Mouse (Mus musculus) midbrain, embryonic 11.5 days (tissue): ENCODE measurements at regions not wholly inside any gene's neighbourhood (a gene's known extent, or its start where the extent isn't known, plus 50 kb on each side); places are given as distances from the start of the nearest gene placed in this dataset.
"Not testable (repeated sequence)": the region's sequence is repeated elsewhere in the genome, so short reads cannot be mapped to it uniquely, and the experiment has no call there.

ENCODE experiments used
- ATAC-seq: fragments of 200-750 bp; cut with Nextera tagmentation; 2 replicates; pipeline ENCODE4 v1.8.0; 2017; ENCODE audit warnings: moderate TSS enrichment, moderate library complexity; ENCODE audit not compliant: low FRiP score
- DNase-seq: peaks from one replicate; pipeline ENCODE4 v3.0.0; 2015; ENCODE audit warnings: low spot score; ENCODE audit errors: missing footprints
- H3K27ac ChIP-seq: fragments of 300-500 bp; sonication (generic); 2 replicates; pipeline ENCODE4 v1.5.1; 2014; ENCODE audit warnings: low read depth, low read length
- H3K27me3 ChIP-seq: fragments of 300-500 bp; sonication (generic); 2 replicates; pipeline ENCODE4 v1.6.1; 2014; ENCODE audit warnings: mild to moderate bottlenecking, low read length, moderate library complexity, mixed read lengths; ENCODE audit not compliant: control insufficient read depth, insufficient read depth
- H3K36me3 ChIP-seq: fragments of 300-500 bp; sonication (generic); 2 replicates; pipeline ENCODE4 v1.6.1; 2014; ENCODE audit warnings: mild to moderate bottlenecking, low read length, moderate library complexity, mixed read lengths; ENCODE audit not compliant: control insufficient read depth, insufficient read depth
- H3K4me1 ChIP-seq: fragments of 300-500 bp; sonication (generic); 2 replicates; pipeline ENCODE4 v1.6.1; 2014; ENCODE audit warnings: low read length; ENCODE audit not compliant: control insufficient read depth, insufficient read depth
- H3K4me2 ChIP-seq: fragments of 300-500 bp; sonication (generic); 2 replicates; pipeline ENCODE4 v1.6.1; 2014; ENCODE audit warnings: mild to moderate bottlenecking, moderate library complexity
- H3K4me3 ChIP-seq: fragments of 300-500 bp; sonication (generic); 2 replicates; pipeline ENCODE4 v1.5.1; 2014; ENCODE audit warnings: low read depth, low read length
- H3K9ac ChIP-seq: fragments of 300-500 bp; sonication (generic); 2 replicates; pipeline ENCODE4 v1.6.1; 2014; ENCODE audit warnings: low read length
- H3K9me3 ChIP-seq: fragments of 300-500 bp; sonication (generic); 2 replicates; pipeline ENCODE4 v1.6.1; 2016; ENCODE audit warnings: low read length; ENCODE audit not compliant: control insufficient read depth
- WGBS: fragments of 180-500 bp; shearing (Covaris S2); extraction: QIAGEN DNeasy Blood & Tissue Kit; methylation state at CpG from one replicate; pipeline ENCODE4 v1.1.7; 2014; 5-methylcytosine and 5-hydroxymethylcytosine counted together

- WGBS = 73% methylated on average over 3 of the region's 3 CpGs
- H3K27ac ChIP-seq = no peak overlapping the region
- no peak overlapping the region for H3K4me2 ChIP-seq
- no peak overlapping the region for H3K9ac ChIP-seq
- peak; percentile 92 for DNase-seq
- H3K27me3 ChIP-seq = no peaks in the 10 kb centered on the region
- H3K36me3 ChIP-seq = no peaks in the 10 kb centered on the region
- peak; percentile 69; the same call in 1 of the 2 replicates for ATAC-seq
- H3K4me1 ChIP-seq = no peaks in the 10 kb centered on the region
- H3K9me3 ChIP-seq = no peaks in the 10 kb centered on the region
- no peak overlapping the region for H3K4me3 ChIP-seq
These were observed 99.5 kb upstream of the Eif4g2 start for GRCm38 (mm10) chr7:111182319-111182718.

GRCm38 (mm10) chr7:111179401-111180271, 96.8 kb upstream of the Eif4g2 start:
- DNase-seq = no peak
- Histone ChIP-seq H3K27me3 (no peaks in the 10 kb centered on the region), H3K4me2 (no peak overlapping the region), H3K36me3 (no peaks in the 10 kb centered on the region), H3K9ac (no peak overlapping the region), H3K4me1 (no peaks in the 10 kb centered on the region), H3K9me3 (no peaks in the 10 kb centered on the region), H3K27ac (no peak overlapping the region), H3K4me3 (no peak overlapping the region)
- ATAC-seq = no peak
- 62% methylated on average over 7 of the region's 7 CpGs for WGBS

- Histone ChIP-seq H3K9ac (no peak overlapping the region), H3K4me2 (no peak overlapping the region), H3K9me3 (no peaks in the 10 kb centered on the region), H3K27ac (no peak overlapping the region), H3K27me3 (no peaks in the 10 kb centered on the region), H3K36me3 (no peaks in the 10 kb centered on the region), H3K4me3 (no peak overlapping the region), H3K4me1 (no peaks in the 10 kb centered on the region)
- ATAC-seq (no peak), DNase-seq (no peak)
- WGBS = 87% methylated on average over 9 of the region's 9 CpGs
These were observed 91.7 kb upstream of the Eif4g2 start for GRCm38 (mm10) chr7:111174393-111175124.

- 86% methylated on average over 2 of the region's 2 CpGs for WGBS
These were observed 89.2 kb upstream of the Eif4g2 start for GRCm38 (mm10) chr7:111172061-111172460.

GRCm38 (mm10) chr7:111168546-111169233, 85.9 kb upstream of the Eif4g2 start:
- H3K27me3 ChIP-seq, DNase-seq, ATAC-seq, H3K4me3 ChIP-seq, H3K4me2 ChIP-seq, H3K36me3 ChIP-seq, H3K9me3 ChIP-seq, H3K4me1 ChIP-seq, H3K27ac ChIP-seq, H3K9ac ChIP-seq: not testable (repeated sequence)
- 98% methylated on average over 2 of the region's 3 CpGs for WGBS

More at GRCm38 (mm10) chr7:111172061-111172460, 89.2 kb upstream of the Eif4g2 start:
- H3K4me3 ChIP-seq = no peak overlapping the region
- no peaks in the 10 kb centered on the region for H3K27me3 ChIP-seq
- DNase-seq = no peak
- ATAC-seq = no peak
- no peak overlapping the region for H3K4me2 ChIP-seq
- H3K9ac ChIP-seq = no peak overlapping the region
- H3K4me1 ChIP-seq = no peaks in the 10 kb centered on the region
- H3K9me3 ChIP-seq = no peaks in the 10 kb centered on the region
- no peaks in the 10 kb centered on the region for H3K36me3 ChIP-seq
- H3K27ac ChIP-seq = no peak overlapping the region

GRCm38 (mm10) chr7:111164994-111165393, 82.2 kb upstream of the Eif4g2 start:
- H3K9me3 ChIP-seq = no peaks in the 10 kb centered on the region
- WGBS = 87% methylated on average over 3 of the region's 3 CpGs

GRCm38 (mm10) chr7:111164276-111164675, 81.4 kb upstream of the Eif4g2 start:
- no peak overlapping the region for H3K27ac ChIP-seq
- no peaks in the 10 kb centered on the region for H3K4me1 ChIP-seq
- H3K4me3 ChIP-seq = no peak overlapping the region
- ATAC-seq = no peak
- H3K9me3 ChIP-seq = no peaks in the 10 kb centered on the region
- WGBS = 83% methylated on average over 3 of the region's 3 CpGs
- H3K27me3 ChIP-seq = no peaks in the 10 kb centered on the region
- no peak overlapping the region for H3K4me2 ChIP-seq
- DNase-seq = no peak
- H3K36me3 ChIP-seq = no peaks in the 10 kb centered on the region
- no peak overlapping the region for H3K9ac ChIP-seq

More at GRCm38 (mm10) chr7:111164994-111165393, 82.2 kb upstream of the Eif4g2 start:
- no peak overlapping the region for H3K4me3 ChIP-seq
- no peak overlapping the region for H3K9ac ChIP-seq
- DNase-seq = no peak
- H3K4me1 ChIP-seq = no peaks in the 10 kb centered on the region
- no peaks in the 10 kb centered on the region for H3K27me3 ChIP-seq
- H3K27ac ChIP-seq = no peak overlapping the region
- ATAC-seq = no peak
- no peak overlapping the region for H3K4me2 ChIP-seq
- H3K36me3 ChIP-seq = no peaks in the 10 kb centered on the region

- H3K27me3 ChIP-seq = no peaks in the 10 kb centered on the region
- H3K9ac ChIP-seq = no peak overlapping the region
- no peaks in the 10 kb centered on the region for H3K36me3 ChIP-seq
- no peak overlapping the region for H3K4me3 ChIP-seq
- no peak overlapping the region for H3K4me2 ChIP-seq
- no peak for ATAC-seq
- 36% methylated on average over 3 of the region's 3 CpGs for WGBS
- no peaks in the 10 kb centered on the region for H3K4me1 ChIP-seq
- no peak overlapping the region for H3K27ac ChIP-seq
- no peaks in the 10 kb centered on the region for H3K9me3 ChIP-seq
- no peak for DNase-seq
These were observed 81.0 kb upstream of the Eif4g2 start for GRCm38 (mm10) chr7:111163861-111164260.

- DNase-seq (no peak), ATAC-seq (no peak)
- no peak overlapping the region for H3K4me3 ChIP-seq
- H3K4me1 ChIP-seq = no peaks in the 10 kb centered on the region
- no peak overlapping the region for H3K9ac ChIP-seq
- H3K9me3 ChIP-seq = no peaks in the 10 kb centered on the region
- 87% methylated on average over 8 of the region's 8 CpGs for WGBS
- H3K4me2 ChIP-seq = no peak overlapping the region
- no peak overlapping the region for H3K27ac ChIP-seq
- H3K36me3 ChIP-seq = no peaks in the 10 kb centered on the region
- H3K27me3 ChIP-seq = no peaks in the 10 kb centered on the region
These were observed 80.5 kb upstream of the Eif4g2 start for GRCm38 (mm10) chr7:111163321-111163720.
